Mouse (Mus musculus) mesoderm, embryonic 11.5 days (tissue): ENCODE measurements at regions not wholly inside any gene's neighbourhood (a gene's known extent, or its start where the extent isn't known, plus 50 kb on each side); places are given as distances from the start of the nearest gene placed in this dataset.

Experiments used
- DNase-seq: peaks from one replicate; pipeline ENCODE4 v3.0.0-alpha.2; 2012; ENCODE audit warnings: low read depth, low spot score

GRCm38 (mm10) chr13:58495390-58496073 is 92.4 kb upstream of the Hnrnpk start:
- DNase-seq = no peak

GRCm38 (mm10) chr13:58494726-58495125 is 91.6 kb upstream of the Hnrnpk start:
- DNase-seq = no peak

DNA sequence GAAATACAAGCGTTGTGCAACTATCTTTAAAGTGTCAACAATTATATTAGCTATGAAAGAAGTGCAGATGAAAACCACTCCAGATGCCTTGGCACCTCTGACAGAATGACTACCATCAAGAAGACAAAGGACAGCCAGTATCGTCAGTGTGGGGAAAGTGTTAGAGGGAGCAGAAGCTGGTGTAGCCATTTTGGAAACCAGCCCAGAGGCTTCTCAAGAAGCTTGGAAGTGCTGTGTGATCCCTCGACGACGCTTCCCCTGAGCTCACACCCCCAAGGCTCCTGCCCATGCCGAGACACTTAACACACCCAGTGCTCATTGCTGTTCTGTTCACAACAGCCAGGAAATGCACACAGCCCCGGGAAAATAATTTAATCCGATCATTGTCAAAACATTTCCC is 87.7 kb upstream of the Hnrnpk start:
- no peak for DNase-seq

GRCm38 (mm10) chr13:58485011-58485410 is 81.9 kb upstream of the Hnrnpk start:
- no peak for DNase-seq

DNA sequence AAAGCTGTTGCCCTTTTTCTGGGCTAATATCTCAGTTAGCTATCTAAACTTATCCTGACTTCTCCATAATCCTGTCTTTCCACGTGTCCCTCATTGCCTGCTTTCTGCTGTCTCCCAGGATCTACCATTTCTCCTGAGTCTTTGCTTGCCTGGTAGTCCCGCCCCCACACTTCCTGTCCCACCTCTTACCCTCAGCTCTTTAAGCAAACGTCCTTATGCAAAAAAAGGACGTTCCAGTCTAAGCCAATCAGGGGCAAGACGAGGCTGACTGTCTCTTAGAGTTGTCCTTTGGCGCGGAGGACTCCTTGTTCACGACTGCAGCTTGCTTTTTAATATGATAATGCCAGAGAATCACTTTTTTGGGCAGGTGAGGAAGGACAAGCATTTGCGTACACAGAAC is 79.6 kb upstream of the Hnrnpk start:
- DNase-seq = no peak

DNA sequence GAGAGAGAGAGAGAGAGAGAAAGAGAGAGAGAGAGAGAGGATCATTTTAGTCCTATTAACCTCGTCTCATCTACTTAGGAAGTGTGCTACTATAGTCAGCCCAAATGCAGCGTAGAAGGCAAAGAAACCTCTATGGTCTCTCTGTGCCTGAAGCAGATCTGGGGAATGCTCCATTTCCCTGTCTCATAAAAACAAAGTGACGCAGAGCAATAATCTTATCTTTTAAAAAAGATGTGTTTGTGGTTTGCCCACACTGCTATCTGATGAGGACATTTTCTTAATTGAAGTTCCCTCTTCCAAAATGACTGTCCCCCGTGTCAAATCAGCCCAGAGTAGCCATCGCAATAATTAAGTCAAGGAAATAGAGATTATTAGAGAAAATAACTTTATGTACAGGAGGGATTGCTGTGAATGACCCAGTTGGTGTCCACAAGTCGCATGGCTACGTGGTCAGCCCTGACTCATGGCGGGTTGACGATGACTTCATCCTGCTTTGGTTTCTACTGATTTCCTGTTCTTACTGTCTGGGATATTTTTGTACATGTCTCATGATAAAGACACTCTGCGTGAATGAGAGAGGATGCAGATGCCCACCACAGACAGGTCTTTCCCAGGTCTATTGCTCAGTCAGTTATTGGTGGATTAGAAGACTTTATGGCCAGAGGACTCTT is 77.9 kb upstream of the Hnrnpk start:
- DNase-seq = no peak

DNA sequence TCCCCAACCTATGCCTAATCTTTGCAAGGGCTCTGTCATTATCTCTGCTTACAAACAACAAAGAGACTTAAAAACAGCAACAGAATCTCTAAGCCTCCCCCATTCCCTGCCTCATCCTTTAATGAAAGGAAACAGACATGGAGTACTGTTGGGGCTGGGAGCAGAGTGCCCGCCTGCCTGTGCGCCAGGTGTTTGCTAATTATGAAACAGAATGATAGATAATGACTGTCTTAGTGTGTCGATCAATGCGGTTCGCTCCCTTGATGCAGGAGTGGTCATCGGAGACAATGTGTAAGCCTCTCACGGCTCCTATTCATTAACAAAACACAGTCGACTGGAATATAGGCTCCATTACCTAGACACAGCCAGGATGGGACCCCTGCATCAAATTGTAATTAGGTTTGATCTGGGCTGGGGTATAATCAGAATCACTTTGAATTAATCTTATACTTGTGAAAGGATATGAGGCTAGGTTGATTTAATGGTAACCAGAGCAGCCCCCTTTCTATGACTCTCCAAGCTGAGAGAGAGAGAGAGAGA is 77.3 kb upstream of the Hnrnpk start:
- no peak for DNase-seq

DNA sequence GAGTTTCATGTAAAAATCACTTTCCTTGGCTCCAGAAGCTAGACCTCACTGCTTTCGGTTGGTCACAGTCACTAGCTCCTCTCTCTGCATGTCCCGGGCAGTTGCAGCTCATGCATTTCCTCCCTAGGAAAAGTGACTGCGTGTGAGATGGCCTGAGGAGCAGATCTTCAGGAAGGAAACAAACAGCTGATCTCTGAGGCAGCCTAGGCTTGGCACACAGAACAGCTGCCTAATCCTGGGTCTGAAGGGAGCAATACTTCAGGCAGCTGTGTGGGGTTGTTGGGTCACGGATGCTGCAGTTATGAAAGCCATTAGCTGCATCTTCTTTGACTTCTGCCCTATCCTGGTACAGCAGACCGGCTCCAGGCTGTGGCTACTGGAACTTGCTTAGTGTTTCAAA is 75.3 kb upstream of the Hnrnpk start:
- DNase-seq = no peak

DNA sequence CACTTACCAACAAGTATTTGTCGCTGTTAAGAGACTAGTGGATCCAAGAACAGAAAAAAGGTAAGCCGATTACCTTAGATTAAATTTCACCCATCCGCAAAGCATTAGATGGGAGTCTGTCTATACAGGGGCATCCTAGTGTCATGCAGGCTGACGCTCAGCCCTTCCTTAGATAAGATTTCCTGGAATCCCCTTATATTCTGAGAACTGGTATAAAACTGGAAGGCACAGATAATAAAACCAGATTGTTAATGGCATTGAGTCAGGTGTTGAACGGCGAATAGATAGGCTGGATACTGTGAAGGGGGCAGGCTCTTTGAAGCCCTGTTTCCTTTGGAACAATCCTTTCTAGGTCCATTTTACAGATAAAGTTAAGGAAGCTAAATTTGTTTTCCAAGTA is 74.1 kb upstream of the Hnrnpk start:
- no peak for DNase-seq

DNA sequence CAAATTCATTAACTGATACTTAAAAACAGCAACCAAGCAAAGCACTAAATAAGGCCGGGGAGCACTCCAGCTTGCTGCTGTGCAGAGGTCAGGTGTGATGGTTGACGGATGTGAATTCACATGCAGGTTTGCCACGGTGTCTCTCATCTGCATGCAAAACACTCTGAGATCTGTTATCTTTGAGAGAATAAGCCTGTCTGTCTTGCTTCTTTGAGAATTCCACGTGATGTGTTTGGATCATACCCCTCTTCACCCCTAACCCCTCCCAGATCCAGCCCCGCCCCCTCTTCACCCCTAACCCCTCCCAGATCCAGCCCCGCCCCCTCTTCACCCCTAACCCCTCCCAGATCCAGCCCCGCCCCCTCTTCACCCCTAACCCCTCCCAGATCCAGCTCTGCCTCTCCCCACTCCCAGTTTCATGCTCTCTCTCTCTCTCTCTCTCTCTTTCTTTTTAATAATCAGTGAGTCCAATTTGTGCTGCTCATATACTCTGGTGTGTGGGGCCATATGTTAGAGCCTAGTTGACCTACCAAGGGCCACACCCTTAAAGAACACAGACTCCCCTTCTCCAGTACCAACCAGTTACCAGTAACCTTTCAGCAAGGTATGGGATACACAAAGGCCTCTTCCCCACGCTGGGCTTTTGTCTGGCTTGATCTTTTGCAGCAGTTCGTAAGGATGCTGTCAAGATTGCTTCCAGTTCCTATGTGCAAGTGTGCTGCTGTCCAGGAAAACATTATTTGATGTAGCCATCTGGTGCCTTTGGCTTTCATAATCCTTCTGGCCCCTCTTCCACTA is 73.1 kb upstream of the Hnrnpk start:
- DNase-seq = no peak

- DNase-seq = no peak
Observed at GRCm38 (mm10) chr13:58475495-58475894, 72.4 kb upstream of the Hnrnpk start.

- DNase-seq = no peak
Observed at GRCm38 (mm10) chr13:58472455-58472854, 69.3 kb upstream of the Hnrnpk start.

- no peak for DNase-seq
Observed at GRCm38 (mm10) chr13:58471704-58472103, 68.6 kb upstream of the Hnrnpk start.

GRCm38 (mm10) chr13:58469731-58470130 is 66.6 kb upstream of the Hnrnpk start:
- DNase-seq = peak; percentile 72

- no peak for DNase-seq
Observed at GRCm38 (mm10) chr13:58467097-58467642, 64.0 kb upstream of the Hnrnpk start.

DNA sequence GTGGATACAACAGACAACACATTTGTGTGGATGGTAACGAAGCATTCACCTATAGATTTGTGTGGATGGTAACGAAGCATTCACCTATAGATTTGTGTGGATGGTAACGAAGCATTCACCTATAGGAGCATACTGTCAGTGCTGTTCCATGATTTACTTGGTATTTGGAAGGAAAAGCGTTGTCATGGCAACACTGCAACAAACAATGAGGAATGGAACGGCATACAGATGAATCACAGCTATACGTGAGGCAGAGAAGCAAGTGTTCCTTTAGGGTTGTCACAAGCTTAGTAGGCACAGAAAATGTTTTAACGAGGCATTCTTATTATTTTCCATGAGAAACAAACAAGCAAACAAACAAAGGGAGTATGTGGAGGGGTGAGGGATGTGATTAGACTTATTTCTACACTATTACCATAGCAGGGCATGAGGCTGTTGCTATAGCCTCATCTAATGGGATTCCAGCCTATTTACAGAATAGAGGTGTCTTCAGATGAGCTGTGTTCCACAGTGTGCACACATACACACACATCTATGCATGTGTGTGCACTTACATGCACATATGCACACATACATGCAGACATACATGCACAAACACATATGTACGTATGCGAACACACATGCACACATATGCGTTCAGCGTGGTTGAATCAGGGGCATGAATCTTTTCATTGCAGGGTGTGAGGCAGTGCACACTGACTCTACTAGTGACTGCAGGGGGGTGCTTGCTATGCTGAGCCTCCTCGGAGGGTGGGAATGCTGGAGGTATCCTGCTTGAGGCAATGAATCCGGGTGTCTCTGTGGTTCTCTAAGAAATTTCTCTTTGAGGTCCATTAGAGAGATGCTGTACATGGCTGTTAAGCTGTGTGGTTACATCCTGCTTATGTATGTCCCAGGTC is 62.3 kb upstream of the Hnrnpk start:
- peak; percentile 63 for DNase-seq
